Mouse (Mus musculus): ENCODE measurements at regions not wholly inside any gene's neighbourhood (a gene's known extent, or its start where the extent isn't known, plus 50 kb on each side); places are given as distances from the start of the nearest gene placed in this dataset.

GRCm38 (mm10) chr19:51102411-51102810 is 424.0 kb upstream of the Sorcs1 start:
- in situ Hi-C loops (cut with MboI, MseI), result no loop called here

GRCm38 (mm10) chr19:51074762-51075161 is 396.3 kb upstream of the Sorcs1 start:
- in situ Hi-C loops (cut with MboI, MseI), result no loop called here

DNA sequence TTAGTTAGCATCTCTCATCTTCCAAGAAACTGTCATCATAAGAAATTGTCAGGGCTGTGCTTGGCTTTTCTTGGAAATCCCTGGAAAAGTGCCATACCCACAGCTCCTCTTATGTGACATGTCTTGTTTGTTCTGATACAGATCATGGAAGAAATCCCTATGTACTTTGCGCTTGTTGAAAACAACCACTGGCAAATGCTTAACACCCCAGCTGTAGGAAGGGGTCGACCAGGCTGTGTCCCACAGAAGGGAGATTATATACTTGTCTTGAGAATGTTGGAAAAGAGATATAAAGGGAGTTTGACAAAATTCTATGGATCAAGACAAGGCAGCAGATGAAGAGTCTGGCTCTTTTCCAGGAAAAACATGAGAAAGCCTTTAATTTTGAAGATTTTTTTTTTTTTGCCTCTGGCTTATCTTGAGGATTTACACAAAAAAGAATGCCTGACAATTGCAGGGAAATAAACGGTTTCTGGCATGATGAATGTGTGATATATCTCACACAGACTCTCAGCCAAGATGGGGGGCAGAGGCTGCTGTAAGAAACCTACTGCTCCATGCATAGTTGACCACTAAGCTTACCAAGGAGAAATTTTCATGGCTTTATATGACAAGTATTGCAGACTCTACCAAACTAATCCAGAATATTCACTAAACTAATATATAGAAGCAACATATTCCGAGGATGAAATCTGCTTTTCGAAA is 381.7 kb upstream of the Sorcs1 start:
- in situ Hi-C loops (cut with MboI, MseI), result no loop called here

DNA sequence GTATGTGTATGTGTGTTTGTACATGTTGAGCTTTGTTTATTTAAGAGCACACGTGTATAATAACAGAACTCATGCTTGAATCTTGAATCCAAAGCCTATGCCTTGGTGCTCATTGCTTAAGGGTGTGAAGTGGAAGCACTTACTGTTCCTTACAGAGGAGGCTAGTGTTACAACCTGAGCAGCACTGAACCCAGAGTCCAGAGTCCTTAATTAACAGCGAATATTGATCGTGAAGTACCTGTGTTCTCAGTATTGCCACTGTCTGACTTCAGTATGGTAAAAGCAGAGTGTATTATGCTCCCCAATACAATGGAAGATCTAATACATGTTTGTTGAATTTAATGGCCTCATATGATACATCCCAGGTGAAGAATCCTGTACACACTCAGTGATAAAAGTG is 365.1 kb upstream of the Sorcs1 start:
- in situ Hi-C loops (cut with MboI, MseI), result no loop called here

DNA sequence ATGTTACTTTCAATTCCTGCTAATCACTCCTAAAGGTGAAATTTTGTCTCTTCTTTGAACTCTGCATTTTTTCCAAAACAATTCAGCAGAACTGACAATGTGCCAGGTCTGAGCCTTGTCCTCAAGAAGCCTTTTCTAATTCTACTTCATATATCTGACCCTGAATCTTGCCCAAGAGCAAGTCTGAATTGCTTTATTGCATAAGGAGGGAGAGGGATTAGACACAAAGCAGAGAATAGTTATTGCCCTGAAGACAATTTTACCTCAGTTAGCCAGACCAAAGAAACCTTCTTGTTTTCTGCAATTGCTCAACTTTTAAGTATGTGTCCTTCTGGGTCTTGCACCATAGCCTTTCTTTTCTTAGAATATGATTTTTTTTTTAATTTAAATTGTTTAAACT is 316.0 kb upstream of the Sorcs1 start:
- in situ Hi-C loops (cut with MboI, MseI), result loop anchor here (10.0 kb wide), 1 partner anchor 1280 kb away; no protein-coding TSS in a partner anchor

DNA sequence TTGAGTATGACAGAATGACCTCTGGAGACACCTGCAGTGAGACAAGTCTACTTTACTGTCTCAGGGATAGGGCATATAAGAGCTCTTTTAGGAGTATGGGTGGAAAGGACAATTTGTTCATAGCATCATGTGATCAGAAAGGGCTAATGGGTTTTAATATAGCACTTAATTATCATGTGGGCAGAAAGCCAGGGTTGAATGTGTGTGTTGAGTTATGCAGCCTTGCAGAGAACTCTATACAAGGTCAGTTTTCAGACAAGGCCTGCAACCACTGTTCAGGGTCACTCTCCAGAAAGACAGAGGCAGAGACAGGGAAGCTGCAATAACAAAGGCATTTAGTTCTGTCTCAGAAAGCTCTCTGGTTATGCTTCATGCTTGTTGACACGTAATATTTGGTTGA is 292.6 kb upstream of the Sorcs1 start:
- in situ Hi-C loops (cut with MboI, MseI), result no loop called here

GRCm38 (mm10) chr19:50961910-50962309 is 283.5 kb upstream of the Sorcs1 start:
- in situ Hi-C loops (cut with MboI, MseI), result no loop called here

GRCm38 (mm10) chr19:50945006-50945405 is 266.6 kb upstream of the Sorcs1 start:
- in situ Hi-C loops (cut with MboI, MseI), result loop anchor here (10.0 kb wide), 1 partner anchor 260 kb away; no protein-coding TSS in a partner anchor

DNA sequence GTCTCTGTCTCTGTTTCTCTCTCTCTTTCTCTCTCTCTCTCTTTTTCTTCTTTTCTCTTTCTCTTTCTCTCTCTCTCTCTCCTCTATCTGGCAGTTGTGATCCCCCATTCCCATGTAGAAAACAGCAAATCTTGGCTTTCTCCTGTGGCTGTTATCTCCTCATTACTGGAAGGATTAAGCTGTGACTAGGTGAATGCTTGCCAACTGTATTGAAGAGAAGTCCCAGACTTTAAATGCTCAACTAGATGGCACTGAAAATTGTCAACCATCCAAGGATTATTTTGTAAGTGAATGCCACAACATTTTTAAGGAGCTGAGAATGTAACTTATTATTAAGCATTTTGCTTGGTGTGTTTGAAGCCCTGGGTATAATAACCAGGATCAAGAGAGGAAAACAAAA is 233.2 kb upstream of the Sorcs1 start:
- in situ Hi-C loops (cut with MboI, MseI), result no loop called here

- in situ Hi-C loops (cut with MboI, MseI), result no loop called here
These were observed 232.2 kb upstream of the Sorcs1 start for GRCm38 (mm10) chr19:50910674-50911073.

GRCm38 (mm10) chr19:50908751-50909150 is 230.3 kb upstream of the Sorcs1 start:
- in situ Hi-C loops (cut with MboI, MseI), result no loop called here

GRCm38 (mm10) chr19:50893755-50894154 is 215.3 kb upstream of the Sorcs1 start:
- in situ Hi-C loops (cut with MboI, MseI), result no loop called here

DNA sequence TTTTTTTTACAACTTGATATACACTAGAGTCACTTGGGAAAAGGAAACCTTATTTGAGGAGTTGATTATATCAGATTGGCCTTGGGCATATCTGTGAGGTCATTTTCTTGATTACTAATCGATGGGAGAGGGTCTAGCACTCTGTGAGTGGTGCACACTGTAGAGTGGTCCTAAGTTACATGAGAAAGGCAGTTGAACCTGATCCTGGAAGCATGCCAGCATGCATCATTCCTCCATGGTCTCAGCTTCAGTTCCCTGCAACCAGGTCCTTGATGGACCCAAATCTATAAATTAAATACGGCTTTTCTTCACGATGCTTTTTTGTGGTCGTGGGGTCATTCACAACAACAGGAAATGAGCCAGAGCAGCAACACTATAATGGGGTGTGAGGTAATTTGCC is 194.2 kb upstream of the Sorcs1 start:
- in situ Hi-C loops (cut with MboI, MseI), result no loop called here

DNA sequence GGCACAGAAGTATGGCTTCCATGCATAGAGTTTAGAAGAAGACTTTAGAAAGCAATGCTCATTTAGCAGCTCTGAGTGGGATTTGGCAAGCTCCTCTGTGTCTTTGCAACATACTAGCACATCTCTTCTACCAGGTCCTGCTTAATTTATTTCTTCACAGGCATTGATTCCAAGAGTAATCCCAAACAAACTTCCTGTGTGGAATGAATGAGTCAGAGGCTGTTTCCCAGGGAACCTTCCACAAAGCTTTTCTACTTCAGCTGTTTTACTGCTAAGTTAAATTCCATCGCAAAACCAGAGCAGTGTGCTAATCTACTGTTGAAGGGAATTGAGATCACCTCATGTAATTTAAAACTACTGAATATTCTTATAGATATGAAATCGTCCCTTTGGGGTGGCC is 193.7 kb upstream of the Sorcs1 start:
- in situ Hi-C loops (cut with MboI, MseI), result no loop called here

DNA sequence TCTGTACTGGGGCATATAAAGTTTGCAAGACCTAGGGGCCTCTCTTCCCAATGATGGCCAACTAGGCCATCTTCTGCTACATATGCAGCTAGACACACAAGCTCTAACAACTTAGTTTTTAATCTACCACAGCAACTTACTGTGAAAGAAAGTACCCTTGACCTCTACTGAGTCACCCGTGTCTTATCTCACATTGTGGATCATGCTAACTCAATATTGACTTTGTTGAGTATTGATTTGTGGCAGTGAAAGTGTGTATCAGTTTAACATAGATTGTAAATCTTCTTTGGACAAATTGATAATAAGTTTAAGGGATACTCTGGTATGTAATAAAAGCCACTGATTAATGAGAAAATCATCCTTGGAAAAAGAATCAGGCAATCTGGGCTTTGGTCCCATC is 176.4 kb upstream of the Sorcs1 start:
- in situ Hi-C loops (cut with MboI, MseI), result no loop called here

- in situ Hi-C loops (cut with MboI, MseI), result no loop called here
These were observed 162.1 kb upstream of the Sorcs1 start for GRCm38 (mm10) chr19:50840499-50840898.
